Mouse (Mus musculus): ENCODE results near the gene Slc16a8. TPM values are rescaled to one million over a fixed set of nuclear protein-coding genes. Genes with fewer than 3 reads are reported as not detected.

The Slc16a8 gene
- polyA plus RNA-seq, 1 experiment from 2014 or later: 0.28 TPM

DNA sequence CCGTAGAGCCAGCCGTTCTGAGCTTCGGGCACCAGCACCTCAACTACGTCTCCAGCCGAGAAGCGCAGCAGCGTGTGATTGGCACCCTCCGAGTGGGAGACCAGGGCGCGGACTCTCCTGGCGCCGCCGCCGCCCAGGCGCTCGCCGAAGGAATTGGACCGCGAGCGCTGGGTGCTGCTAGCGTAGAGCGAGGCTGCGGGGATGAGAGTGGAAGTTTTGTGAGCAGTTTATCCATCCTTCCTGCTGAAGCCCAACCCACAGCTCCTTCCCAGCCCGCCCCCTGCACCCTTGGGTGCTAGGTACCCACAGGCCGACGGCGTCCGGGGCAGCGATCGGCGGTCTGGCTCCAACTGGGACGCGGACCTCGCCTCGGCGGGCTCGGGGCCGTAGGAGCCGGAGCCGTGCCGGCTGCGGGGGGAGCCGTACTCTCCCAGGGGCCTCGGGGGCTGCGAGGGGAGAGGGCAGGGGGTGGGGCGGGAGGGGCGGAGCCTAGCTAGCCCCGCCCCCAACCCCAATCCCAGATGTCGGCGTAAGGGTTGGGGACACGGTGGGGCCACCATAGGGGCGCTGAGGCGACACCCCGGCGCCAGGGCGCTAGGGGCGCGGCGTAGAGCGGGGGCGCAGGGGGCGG, 6.6 kb upstream of the Slc16a8 start:
- no peaks in the 10 kb centered on the region for H3K36me3 ChIP-seq (ENCODE audit: control insufficient read depth, insufficient read depth, low read length)
- H3K9ac ChIP-seq (replicated peaks; ENCODE audit: low read length): peak overlapping the region; percentile 61
- H3K27ac ChIP-seq (replicated peaks; ENCODE audit: low read depth, low read length): no peak overlapping the region
- no peaks in the 10 kb centered on the region for H3K9me3 ChIP-seq (ENCODE audit: control insufficient read depth, low read length)
- ATAC-seq (ENCODE audit: low FRiP score, low TSS enrichment) (peak; percentile 55; the same call in 1 of the 2 replicates), DNase-seq (peak; percentile 62)
- under 1% methylated on average over 62 of the region's 62 CpGs for WGBS
- H3K4me1 ChIP-seq (ENCODE audit: control insufficient read depth, insufficient read depth, low read length): 0 out of 2 replicates have a peak, but pooled peaks cover 9% of the 10 kb centered on the region
- peaks cover 36% of the 10 kb centered on the region for H3K27me3 ChIP-seq (ENCODE audit: control insufficient read depth, insufficient read depth, low read length)
- peak overlapping the region; percentile 52 for H3K4me3 ChIP-seq (replicated peaks; ENCODE audit: low read depth, low read length)
- H3K4me2 ChIP-seq (ENCODE audit: low read length): peak overlapping the region; percentile 96

DNA sequence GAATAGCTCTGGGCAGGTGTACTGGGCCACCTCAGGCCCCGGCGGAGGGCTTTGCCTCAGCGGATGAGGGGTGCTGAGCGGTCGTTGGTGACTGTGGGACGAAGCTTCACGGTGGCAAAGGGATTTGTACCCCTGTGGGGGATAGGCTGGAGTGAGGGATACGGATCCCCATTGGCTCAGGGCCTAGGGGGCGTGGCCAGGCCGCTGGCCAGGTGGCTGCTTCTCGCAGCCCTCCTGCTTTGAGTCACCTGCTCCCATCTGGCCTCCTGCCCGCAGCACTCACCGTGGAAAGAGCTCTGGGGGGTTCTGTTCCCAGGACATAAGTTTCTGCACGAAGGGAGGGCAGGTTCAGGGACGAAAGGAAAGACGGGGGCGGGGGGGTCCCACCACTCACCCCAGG, 4.0 kb upstream of the Slc16a8 start:
- ATAC-seq (ENCODE audit: low FRiP score, low TSS enrichment) (no peak), DNase-seq (no peak)
- no peak overlapping the region for H3K4me2 ChIP-seq (ENCODE audit: low read length)
- H3K9ac ChIP-seq (replicated peaks; ENCODE audit: low read length): no peak overlapping the region
- H3K4me1 ChIP-seq (ENCODE audit: control insufficient read depth, insufficient read depth, low read length): 0 out of 2 replicates have a peak, but pooled peaks cover 9% of the 10 kb centered on the region
- 30% methylated on average over 17 of the region's 17 CpGs for WGBS
- H3K9me3 ChIP-seq (ENCODE audit: control insufficient read depth, low read length): no peaks in the 10 kb centered on the region
- H3K4me3 ChIP-seq (replicated peaks; ENCODE audit: low read depth, low read length): no peak overlapping the region
- H3K27ac ChIP-seq (replicated peaks; ENCODE audit: low read depth, low read length): no peak overlapping the region
- H3K27me3 ChIP-seq (ENCODE audit: control insufficient read depth, insufficient read depth, low read length): peaks cover 39% of the 10 kb centered on the region
- no peaks in the 10 kb centered on the region for H3K36me3 ChIP-seq (ENCODE audit: control insufficient read depth, insufficient read depth, low read length)

DNA sequence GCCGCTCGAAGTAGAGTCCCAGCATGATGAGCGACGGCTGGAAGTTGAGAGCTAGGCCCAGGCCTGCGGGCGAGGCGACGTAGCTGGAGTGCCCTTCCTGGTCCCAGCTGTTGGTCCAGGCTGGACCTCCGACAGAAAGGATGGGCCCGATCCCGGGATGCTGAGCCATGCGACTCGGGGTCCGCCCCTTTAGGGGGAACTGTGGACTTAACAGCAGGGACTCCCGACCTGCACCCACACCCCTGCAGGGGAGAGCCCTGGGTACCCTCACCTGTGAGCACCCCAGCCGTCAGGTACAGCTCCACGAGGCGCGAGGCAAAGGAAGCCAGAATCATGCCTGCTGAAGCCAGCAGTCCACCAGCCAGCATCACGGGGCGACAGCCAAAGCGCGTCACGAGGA, 2.0 kb downstream of the Slc16a8 start:
- H3K27me3 ChIP-seq (ENCODE audit: control insufficient read depth, insufficient read depth, low read length): peaks cover 13% of the 10 kb centered on the region
- peaks cover 24% of the 10 kb centered on the region for H3K36me3 ChIP-seq (ENCODE audit: control insufficient read depth, insufficient read depth, low read length)
- peak overlapping the region; percentile 46; the same call in 1 of the 2 replicates for H3K9ac ChIP-seq (replicated peaks; ENCODE audit: low read length)
- H3K4me3 ChIP-seq (replicated peaks; ENCODE audit: low read depth, low read length): peak overlapping the region; percentile 32
- no peak overlapping the region for H3K27ac ChIP-seq (replicated peaks; ENCODE audit: low read depth, low read length)
- WGBS: 32% methylated on average over 24 of the region's 24 CpGs
- no peaks in the 10 kb centered on the region for H3K9me3 ChIP-seq (ENCODE audit: control insufficient read depth, low read length)
- DNase-seq: no peak
- no peak for ATAC-seq (ENCODE audit: low FRiP score, low TSS enrichment)
- peak overlapping the region; percentile 66 for H3K4me2 ChIP-seq (ENCODE audit: low read length)
- peaks cover 8% of the 10 kb centered on the region; the same call in 1 of the 2 replicates for H3K4me1 ChIP-seq (ENCODE audit: control insufficient read depth, insufficient read depth, low read length)

DNA sequence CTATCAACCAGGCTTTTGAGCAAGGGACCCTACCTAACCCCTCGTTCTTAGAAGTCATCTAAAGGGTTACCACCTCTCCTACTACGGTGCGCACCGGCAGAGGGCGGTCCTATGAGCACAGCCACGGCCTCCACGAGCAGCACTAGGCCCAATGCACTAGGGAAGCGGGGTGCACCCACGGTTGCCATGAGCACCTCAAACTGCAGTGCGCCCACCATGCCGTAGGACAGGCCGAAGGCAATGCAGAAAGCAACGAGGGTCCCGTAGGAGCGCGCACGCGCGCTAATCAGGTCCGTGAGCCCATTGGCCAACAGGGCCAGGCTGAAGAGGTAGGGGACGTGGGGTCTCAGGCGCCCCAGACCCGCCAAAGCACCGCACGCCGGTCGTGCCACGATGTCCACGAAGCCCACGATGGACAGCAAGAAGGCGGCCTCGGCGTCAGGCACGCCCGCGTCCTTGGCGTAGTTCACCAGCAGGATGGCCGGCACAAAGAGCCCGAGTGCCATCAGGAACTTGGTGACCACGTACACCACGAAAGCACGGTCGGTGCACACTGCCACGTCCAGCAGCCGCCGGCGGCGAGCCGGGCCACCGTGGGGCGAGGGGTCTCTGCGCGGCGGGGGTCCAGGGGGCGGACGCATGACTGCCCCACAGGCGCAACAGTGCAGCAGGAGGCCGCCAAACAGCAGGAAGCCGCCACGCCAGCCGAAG, 2.6 kb downstream of the Slc16a8 start:
- H3K4me2 ChIP-seq (ENCODE audit: low read length): peak overlapping the region; percentile 66
- DNase-seq (peak; percentile 69), ATAC-seq (ENCODE audit: low FRiP score, low TSS enrichment) (peak; percentile 50; the same call in 1 of the 2 replicates)
- peaks cover 30% of the 10 kb centered on the region for H3K36me3 ChIP-seq (ENCODE audit: control insufficient read depth, insufficient read depth, low read length)
- H3K9ac ChIP-seq (replicated peaks; ENCODE audit: low read length): peak overlapping the region; percentile 46
- WGBS: 2% methylated on average over 61 of the region's 61 CpGs
- H3K27ac ChIP-seq (replicated peaks; ENCODE audit: low read depth, low read length): no peak overlapping the region
- peaks cover 8% of the 10 kb centered on the region; the same call in 1 of the 2 replicates for H3K4me1 ChIP-seq (ENCODE audit: control insufficient read depth, insufficient read depth, low read length)
- H3K4me3 ChIP-seq (replicated peaks; ENCODE audit: low read depth, low read length): peak overlapping the region; percentile 32
- peaks cover 13% of the 10 kb centered on the region for H3K27me3 ChIP-seq (ENCODE audit: control insufficient read depth, insufficient read depth, low read length)
- no peaks in the 10 kb centered on the region for H3K9me3 ChIP-seq (ENCODE audit: control insufficient read depth, low read length)

DNA sequence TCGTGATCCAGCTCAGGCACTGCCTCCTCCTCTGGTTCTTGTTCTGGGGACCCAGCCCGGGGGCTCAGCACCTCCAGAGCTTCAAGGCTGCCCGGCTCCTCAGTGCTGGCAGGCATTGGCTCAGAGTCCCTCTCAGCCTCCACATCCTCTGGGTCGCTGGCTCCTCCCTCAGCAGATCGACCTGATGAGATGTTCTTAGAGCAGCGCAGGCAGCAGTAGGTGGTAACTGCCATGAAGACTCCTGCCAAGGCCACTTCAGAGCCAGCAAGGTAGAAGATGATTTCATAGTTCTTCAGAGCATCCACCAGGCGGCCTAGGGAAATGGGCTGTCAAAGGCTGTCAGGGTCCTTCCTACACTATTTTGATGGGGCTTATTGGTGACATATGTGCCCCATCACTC, 3.4 kb downstream of the Slc16a8 start:
- DNase-seq: no peak
- peaks cover 8% of the 10 kb centered on the region; the same call in 1 of the 2 replicates for H3K4me1 ChIP-seq (ENCODE audit: control insufficient read depth, insufficient read depth, low read length)
- ATAC-seq (ENCODE audit: low FRiP score, low TSS enrichment): no peak
- WGBS: 54% methylated on average over 7 of the region's 7 CpGs
- H3K4me3 ChIP-seq (replicated peaks; ENCODE audit: low read depth, low read length): no peak overlapping the region
- peaks cover 37% of the 10 kb centered on the region for H3K36me3 ChIP-seq (ENCODE audit: control insufficient read depth, insufficient read depth, low read length)
- no peak overlapping the region for H3K4me2 ChIP-seq (ENCODE audit: low read length)
- H3K9ac ChIP-seq (replicated peaks; ENCODE audit: low read length): no peak overlapping the region
- peaks cover 13% of the 10 kb centered on the region for H3K27me3 ChIP-seq (ENCODE audit: control insufficient read depth, insufficient read depth, low read length)
- no peak overlapping the region for H3K27ac ChIP-seq (replicated peaks; ENCODE audit: low read depth, low read length)
- H3K9me3 ChIP-seq (ENCODE audit: control insufficient read depth, low read length): no peaks in the 10 kb centered on the region

DNA sequence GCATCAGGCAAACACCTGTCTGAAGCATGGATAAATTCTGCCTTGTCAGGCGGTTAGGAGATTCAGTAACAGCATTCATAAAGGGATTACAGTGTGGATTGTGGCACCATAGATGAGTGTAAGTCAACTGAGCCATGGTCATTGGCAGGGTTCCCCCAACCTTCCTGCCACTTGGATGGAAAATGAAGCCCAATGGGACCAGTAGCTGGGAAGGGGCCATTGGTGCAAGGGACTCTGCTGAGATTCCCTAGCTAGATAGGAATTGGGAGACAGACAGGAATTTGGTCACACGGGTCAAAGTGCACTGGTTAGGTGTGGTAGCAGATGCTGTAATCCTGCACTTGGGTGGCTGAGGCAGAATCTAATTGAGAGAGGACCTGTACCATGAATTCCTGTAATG, 4.3 kb downstream of the Slc16a8 start:
- H3K4me2 ChIP-seq (ENCODE audit: low read length): no peak overlapping the region
- peaks cover 8% of the 10 kb centered on the region; the same call in 1 of the 2 replicates for H3K4me1 ChIP-seq (ENCODE audit: control insufficient read depth, insufficient read depth, low read length)
- H3K27me3 ChIP-seq (ENCODE audit: control insufficient read depth, insufficient read depth, low read length): peaks cover 13% of the 10 kb centered on the region
- 93% methylated on average over 2 of the region's 2 CpGs for WGBS
- H3K9me3 ChIP-seq (ENCODE audit: control insufficient read depth, low read length): no peaks in the 10 kb centered on the region
- ATAC-seq (ENCODE audit: low FRiP score, low TSS enrichment) (no peak), DNase-seq (no peak)
- H3K9ac ChIP-seq (replicated peaks; ENCODE audit: low read length): no peak overlapping the region
- H3K4me3 ChIP-seq (replicated peaks; ENCODE audit: low read depth, low read length): no peak overlapping the region
- H3K36me3 ChIP-seq (ENCODE audit: control insufficient read depth, insufficient read depth, low read length): peaks cover 47% of the 10 kb centered on the region
- H3K27ac ChIP-seq (replicated peaks; ENCODE audit: low read depth, low read length): no peak overlapping the region

DNA sequence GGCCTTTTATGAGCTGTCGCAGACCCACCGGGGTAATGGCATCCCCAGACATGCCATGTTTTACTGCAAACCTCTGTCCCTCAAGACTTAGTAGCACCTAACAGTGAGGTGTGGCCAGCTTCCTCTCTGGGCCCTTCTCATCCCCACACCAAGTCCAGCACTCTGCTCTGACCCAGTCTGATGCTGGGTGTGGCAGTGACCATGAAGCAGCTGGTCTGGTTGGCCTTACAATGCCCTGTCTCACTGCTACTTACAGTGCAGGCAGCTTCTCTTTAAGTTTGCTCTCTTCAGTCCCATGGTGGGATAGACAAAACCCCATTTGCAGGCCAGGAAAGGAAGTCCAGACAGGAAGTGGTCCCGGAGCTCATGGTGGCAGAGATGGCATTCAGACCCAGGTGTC, 9.2 kb downstream of the Slc16a8 start:
- ATAC-seq (ENCODE audit: low FRiP score, low TSS enrichment) (no peak), DNase-seq (no peak)
- no peaks in the 10 kb centered on the region for H3K9me3 ChIP-seq (ENCODE audit: control insufficient read depth, low read length)
- H3K9ac ChIP-seq (replicated peaks; ENCODE audit: low read length): no peak overlapping the region
- no peak overlapping the region for H3K4me2 ChIP-seq (ENCODE audit: low read length)
- WGBS: 91% methylated on average over 3 of the region's 3 CpGs
- H3K4me3 ChIP-seq (replicated peaks; ENCODE audit: low read depth, low read length): no peak overlapping the region
- peaks cover 80% of the 10 kb centered on the region for H3K36me3 ChIP-seq (ENCODE audit: control insufficient read depth, insufficient read depth, low read length)
- H3K4me1 ChIP-seq (ENCODE audit: control insufficient read depth, insufficient read depth, low read length): 0 out of 2 replicates have a peak, but pooled peaks cover 3% of the 10 kb centered on the region
- no peaks in the 10 kb centered on the region for H3K27me3 ChIP-seq (ENCODE audit: control insufficient read depth, insufficient read depth, low read length)
- H3K27ac ChIP-seq (replicated peaks; ENCODE audit: low read depth, low read length): no peak overlapping the region

DNA sequence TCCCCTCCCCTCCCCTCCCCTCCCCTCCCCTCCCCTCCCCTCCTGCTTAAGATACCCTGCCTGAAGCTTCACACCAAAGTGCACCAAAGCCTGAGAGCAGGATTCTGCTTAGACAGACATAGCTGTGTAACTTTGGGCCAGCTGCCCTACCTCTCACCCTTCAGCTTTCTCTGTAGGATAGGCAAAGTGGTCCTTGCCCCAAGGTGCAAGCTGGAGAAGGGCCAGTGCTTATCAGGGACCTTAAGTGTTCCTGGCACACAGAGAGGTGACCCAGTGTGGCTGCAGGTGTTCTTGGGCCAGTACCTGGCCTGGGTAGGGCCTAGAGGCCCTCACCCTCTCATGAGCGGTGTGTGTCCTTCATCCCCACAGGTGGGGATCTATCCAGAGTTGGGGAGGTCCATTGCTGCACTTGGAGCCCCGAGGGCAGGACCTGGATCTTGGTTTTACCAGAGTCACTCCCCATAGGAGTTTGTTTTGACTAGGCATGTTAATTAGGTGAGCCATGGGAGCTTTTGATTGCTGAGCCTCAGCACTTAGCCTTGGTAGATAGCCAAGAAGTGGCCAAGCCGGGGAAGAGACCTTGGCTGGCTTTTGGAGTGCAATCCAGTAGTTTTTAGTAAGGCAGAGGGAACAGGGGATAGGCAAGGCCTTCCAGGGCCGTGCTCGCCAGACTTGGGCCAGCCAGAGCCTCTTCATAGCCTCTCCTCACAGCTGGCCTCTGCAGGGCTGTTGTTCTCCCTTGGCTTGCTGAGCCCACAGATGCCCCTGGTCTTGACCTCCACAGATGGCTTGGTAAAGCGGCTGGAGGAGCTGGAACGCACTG, 10.3 kb downstream of the Slc16a8 start:
- H3K27ac ChIP-seq (replicated peaks; ENCODE audit: low read depth, low read length): no peak overlapping the region
- no peak overlapping the region for H3K4me3 ChIP-seq (replicated peaks; ENCODE audit: low read depth, low read length)
- DNase-seq (no peak), ATAC-seq (ENCODE audit: low FRiP score, low TSS enrichment) (no peak)
- H3K9ac ChIP-seq (replicated peaks; ENCODE audit: low read length): no peak overlapping the region
- H3K4me1 ChIP-seq (ENCODE audit: control insufficient read depth, insufficient read depth, low read length): 0 out of 2 replicates have a peak, but pooled peaks cover 3% of the 10 kb centered on the region
- H3K27me3 ChIP-seq (ENCODE audit: control insufficient read depth, insufficient read depth, low read length): no peaks in the 10 kb centered on the region
- 74% methylated on average over 7 of the region's 7 CpGs for WGBS
- peaks cover 83% of the 10 kb centered on the region for H3K36me3 ChIP-seq (ENCODE audit: control insufficient read depth, insufficient read depth, low read length)
- H3K9me3 ChIP-seq (ENCODE audit: control insufficient read depth, low read length): no peaks in the 10 kb centered on the region
- H3K4me2 ChIP-seq (ENCODE audit: low read length): no peak overlapping the region
